ENCODE assay signal across 25 mouse cellular contexts in genomic region chr1:67002226-67002625, GRCm38 (mm10). TPM values are rescaled to one million over a fixed set of nuclear protein-coding genes. Genes with fewer than 3 reads are reported as not detected.
DNase-seq lines count a peak whose midpoint lies in the region; ATAC-seq and TF ChIP-seq lines count a peak whose summit lies in the region.
"Had no signal": no experiment of that assay in that cellular context is flagged by ENCODE, and none has a peak within 500 bp of the region (broad histone marks: within the 10 kb centered on the region; RNA-seq: fewer than 3 reads in every experiment).

No protein-coding gene starts in this region.

- peaks cover 39% of the 10 kb centered on the region for H3K36me3 ChIP-seq in kidney, embryonic 14.5 days (ENCODE audit: control insufficient read depth, insufficient read depth, low read length)
- H3K36me3 ChIP-seq in liver, adult 2 months (ENCODE audit: control insufficient read depth, insufficient read depth, low read length): peaks cover 6% of the 10 kb centered on the region
- peaks cover 8% of the 10 kb centered on the region; the same call in 1 of the 2 replicates for H3K36me3 ChIP-seq in liver, embryonic 11.5 days (ENCODE audit: control insufficient read depth, insufficient read depth, low read length)

- H3K4me1 ChIP-seq in kidney, embryonic 14.5 days (ENCODE audit: control insufficient read depth, insufficient read depth, low read length): no peaks in the 10 kb centered on the region
- peaks cover 11% of the 10 kb centered on the region for H3K4me1 ChIP-seq in liver, adult 2 months (ENCODE audit: control insufficient read depth, insufficient read depth, low read length)
- H3K4me1 ChIP-seq in liver, embryonic 11.5 days (replicated peaks; ENCODE audit: control insufficient read depth, insufficient read depth, low read length): no peaks in the 10 kb centered on the region
- H3K4me1 ChIP-seq: embryonic facial prominence, embryonic 15.5 days; limb, embryonic 12.5 days; midbrain, embryonic 10.5 days had no signal

- no peaks in the 10 kb centered on the region for H3K79me2 ChIP-seq in liver, adult 2 months (ENCODE audit: control insufficient read depth, insufficient read depth, low read length)

- H3K9me3 ChIP-seq in kidney, embryonic 14.5 days (ENCODE audit: control insufficient read depth, low read length): no peaks in the 10 kb centered on the region
- no peaks in the 10 kb centered on the region for H3K9me3 ChIP-seq in liver, embryonic 11.5 days (ENCODE audit: control insufficient read depth, low read length)
- H3K9me3 ChIP-seq: embryonic facial prominence, embryonic 15.5 days; hindbrain, embryonic 13.5 days; limb, embryonic 12.5 days; midbrain, embryonic 10.5 days; neural tube, embryonic 13.5 days had no signal

- no peaks in the 10 kb centered on the region for H3K27me3 ChIP-seq in kidney, embryonic 14.5 days (ENCODE audit: control insufficient read depth, insufficient read depth, low read length)
- H3K27me3 ChIP-seq in liver, adult 2 months (ENCODE audit: control insufficient read depth, insufficient read depth, low read length): no peaks in the 10 kb centered on the region
- H3K27me3 ChIP-seq in liver, embryonic 11.5 days (replicated peaks; ENCODE audit: control insufficient read depth, insufficient read depth, low read length): no peaks in the 10 kb centered on the region
- H3K27me3 ChIP-seq: CH12.LX; embryonic facial prominence, embryonic 15.5 days; hindbrain, embryonic 13.5 days; limb, embryonic 12.5 days; neural tube, embryonic 13.5 days had no signal

- H3K9ac ChIP-seq in kidney, embryonic 14.5 days (ENCODE audit: low read depth, low read length): no peak overlapping the region
- H3K9ac ChIP-seq in liver, adult 2 months (ENCODE audit: low read depth, low read length): no peak overlapping the region
- no peak overlapping the region for H3K9ac ChIP-seq in liver, embryonic 11.5 days (ENCODE audit: low read depth, low read length)
- H3K9ac ChIP-seq: embryonic facial prominence, embryonic 15.5 days; hindbrain, embryonic 13.5 days; limb, embryonic 12.5 days; neural tube, embryonic 13.5 days had no signal

- 78% methylated on average over 6 of the region's 6 CpGs for WGBS in kidney, embryonic 14.5 days
- WGBS in liver, adult 2 months: 20% methylated on average over 6 of the region's 6 CpGs
- 74% methylated on average over 6 of the region's 6 CpGs for WGBS in liver, embryonic 11.5 days

- TF ChIP-seq POLR2A in liver, adult 2 months (IDR thresholded peaks at IDR 0.05; ENCODE audit: extremely low read depth, insufficient read depth, low read length): no peak

- H3K4me2 ChIP-seq in kidney, embryonic 14.5 days (replicated peaks; ENCODE audit: low read depth, low read length): no peak overlapping the region
- H3K4me2 ChIP-seq in liver, embryonic 11.5 days: no peak overlapping the region
- H3K4me2 ChIP-seq: embryonic facial prominence, embryonic 15.5 days; hindbrain, embryonic 13.5 days; limb, embryonic 12.5 days; neural tube, embryonic 13.5 days had no signal

- no peak for ATAC-seq in kidney, embryonic 14.5 days (ENCODE audit: low FRiP score, low TSS enrichment)
- no peak for ATAC-seq in liver, embryonic 11.5 days (replicated peaks; ENCODE audit: low FRiP score)
- ATAC-seq: forebrain, embryonic 14.5 days; midbrain, embryonic 16.5 days had no signal

- peak; percentile 30 for DNase-seq in kidney, adult 11 months
- peak; percentile 94 for DNase-seq in liver, adult 2 months (ENCODE audit: extremely low read depth, low read depth, low spot score)
- DNase-seq in liver, embryonic 11.5 days (ENCODE audit: low spot score): no peak
- DNase-seq in ES-CJ7 (ENCODE audit: low read depth, low spot score) (peak; percentile 33), R1 (ENCODE audit: low read depth, low spot score) (peak; percentile 45)
- no peak for DNase-seq in urinary bladder, postnatal 36 days (ENCODE audit: low spot score in 2 of 2)
- DNase-seq: adrenal gland, postnatal 25 days; B cell, adult 2 months; cerebellum, adult 9-11 months; lung, adult 2 months; retina, postnatal 1 day; right cerebral cortex, postnatal 25 days; spleen, adult 18-20 months had no signal

- no peak for TF ChIP-seq CTCF in liver, adult 2 months (IDR thresholded peaks at IDR 0.05; ENCODE audit: low read depth, low read length)

- H3K4me3 ChIP-seq in kidney, embryonic 14.5 days (ENCODE audit: low read length): no peak overlapping the region
- H3K4me3 ChIP-seq in liver, adult 2 months (ENCODE audit: insufficient read depth, low read depth, low read length): no peak overlapping the region
- H3K4me3 ChIP-seq in liver, embryonic 11.5 days (ENCODE audit: low read depth, low read length): no peak overlapping the region
- H3K4me3 ChIP-seq: embryonic facial prominence, embryonic 15.5 days; hindbrain, embryonic 13.5 days; limb, embryonic 12.5 days; midbrain, embryonic 10.5 days; myocyte; neural tube, embryonic 13.5 days had no signal

- H3K27ac ChIP-seq in kidney, embryonic 14.5 days (ENCODE audit: low read depth, low read length): no peak overlapping the region
- no peak overlapping the region; the same call in 1 of the 2 replicates for H3K27ac ChIP-seq in liver, adult 2 months (replicated peaks; ENCODE audit: insufficient read depth, low read depth, low read length)
- H3K27ac ChIP-seq in liver, embryonic 11.5 days (ENCODE audit: low read depth, low read length): no peak overlapping the region
- H3K27ac ChIP-seq: embryonic facial prominence, embryonic 15.5 days; hindbrain, embryonic 13.5 days; kidney, postnatal 0 days; limb, embryonic 12.5 days; midbrain, embryonic 10.5 days had no signal

RNA-seq across cellular contexts. Expression of gene Lancl1, which starts 36.4 kb away (rescaled TPM):
- 86.5 and 92.0 TPM in 2 replicates for polyA plus RNA-seq in kidney, embryonic 14.5 days (2014; fragmentation: Nextera tagmentation; extraction: Ambion mirVana)
- total RNA-seq in liver, adult 2 months (2014; rRNA removed): 25.5 and 31.1 TPM in 2 replicates
- polyA plus RNA-seq in liver, adult 2 months (2012; rRNA removed): 29.5 and 39.2 TPM in 2 replicates
- polyA plus RNA-seq in liver, embryonic 11.5 days (2014; fragmentation: Nextera tagmentation; extraction: Ambion mirVana): 48.8 and 49.0 TPM in 2 replicates

RNA-seq across cellular contexts. Expression of gene Myl1, which starts 57.0 kb away (rescaled TPM):
- polyA plus RNA-seq in kidney, embryonic 14.5 days (2014; fragmentation: Nextera tagmentation; extraction: Ambion mirVana): 2.8 and 3.2 TPM in 2 replicates
- 0.13 and 4.5 TPM in 2 replicates for total RNA-seq in liver, adult 2 months (2014; rRNA removed)
- polyA plus RNA-seq in liver, adult 2 months (2012; rRNA removed): not detected in 2 replicates
- polyA plus RNA-seq in liver, embryonic 11.5 days (2014; fragmentation: Nextera tagmentation; extraction: Ambion mirVana): 5.9 and 12.3 TPM in 2 replicates
- total RNA-seq: CH12.LX; common myeloid progenitor, adult 5-6 weeks had no signal

Comparison
In these comparisons a context has a peak if more than half of its experiments do, and no peak if none do; other contexts are left out.
1. DNase-seq: peak in kidney, adult 11 months (single experiment), liver, adult 2 months (single experiment), ES-CJ7 (single experiment) and R1 (single experiment); none in liver, embryonic 11.5 days (single experiment) and urinary bladder, postnatal 36 days (0 of 2).